Mouse (Mus musculus) stomach, embryonic 16.5 days (tissue): ENCODE measurements around the gene Spg11. TPM values are rescaled to one million over a fixed set of nuclear protein-coding genes. Genes with fewer than 3 reads are reported as not detected.
A peak's percentile ranks its signal among the peaks of the same experiment; 100 is the strongest.

ENCODE experiments used
- ATAC-seq: fragments of 200-750 bp; cut with Nextera tagmentation; 2 replicates; pipeline ENCODE4 v1.8.0; 2017; ENCODE audit warnings: moderate number of reproducible peaks, moderate TSS enrichment; ENCODE audit not compliant: insufficient read depth, low FRiP score
- H3K27ac ChIP-seq: fragments of 300-500 bp; sonication (generic); 2 replicates; pipeline ENCODE4 v1.5.1; 2014; ENCODE audit warnings: low read length
- H3K27me3 ChIP-seq: fragments of 300-500 bp; sonication (generic); 2 replicates; pipeline ENCODE4 v1.6.1; 2014; ENCODE audit warnings: low read length, control low read depth, mixed read lengths; ENCODE audit not compliant: control insufficient read depth, insufficient read depth
- H3K36me3 ChIP-seq: fragments of 300-500 bp; sonication (generic); 2 replicates; pipeline ENCODE4 v1.6.1; 2014; ENCODE audit warnings: low read length; ENCODE audit not compliant: control insufficient read depth, insufficient read depth
- H3K4me1 ChIP-seq: fragments of 300-500 bp; sonication (generic); 2 replicates; pipeline ENCODE4 v1.6.1; 2014; ENCODE audit warnings: low read length, control low read depth, mixed read lengths; ENCODE audit not compliant: control insufficient read depth, insufficient read depth
- H3K4me2 ChIP-seq: fragments of 300-500 bp; sonication (generic); 2 replicates; pipeline ENCODE4 v1.6.1; 2014; ENCODE audit warnings: low read depth, low read length, mixed read lengths
- H3K4me3 ChIP-seq: fragments of 300-500 bp; sonication (generic); replicated peaks from 2 replicates; pipeline ENCODE4 v1.5.1; 2014; ENCODE audit warnings: mild to moderate bottlenecking, low read length
- H3K9ac ChIP-seq: fragments of 300-500 bp; sonication (generic); 2 replicates; pipeline ENCODE4 v1.6.1; 2014; ENCODE audit warnings: low read length
- H3K9me3 ChIP-seq: fragments of 300-500 bp; sonication (generic); replicated peaks from 2 replicates; pipeline ENCODE4 v1.6.1; 2016; ENCODE audit warnings: low read length, control low read depth; ENCODE audit not compliant: control insufficient read depth
- WGBS: fragments of 180-500 bp; shearing (Covaris S2); extraction: QIAGEN DNeasy Blood & Tissue Kit; methylation state at CpG from one replicate; pipeline ENCODE4 v1.1.7; 2014; 5-methylcytosine and 5-hydroxymethylcytosine counted together
- polyA plus RNA-seq: library from polyadenylated mRNA; unstranded; fragments of >200 nt; fragmentation: Nextera tagmentation; extraction: Ambion mirVana; gene quantifications from 2 replicates; pipeline ENCODE4 v1.2.1, GENCODE M21; 2015

Gene Spg11
- polyA plus RNA-seq, 1 experiment from 2014 or later: 9.7 TPM

DNA sequence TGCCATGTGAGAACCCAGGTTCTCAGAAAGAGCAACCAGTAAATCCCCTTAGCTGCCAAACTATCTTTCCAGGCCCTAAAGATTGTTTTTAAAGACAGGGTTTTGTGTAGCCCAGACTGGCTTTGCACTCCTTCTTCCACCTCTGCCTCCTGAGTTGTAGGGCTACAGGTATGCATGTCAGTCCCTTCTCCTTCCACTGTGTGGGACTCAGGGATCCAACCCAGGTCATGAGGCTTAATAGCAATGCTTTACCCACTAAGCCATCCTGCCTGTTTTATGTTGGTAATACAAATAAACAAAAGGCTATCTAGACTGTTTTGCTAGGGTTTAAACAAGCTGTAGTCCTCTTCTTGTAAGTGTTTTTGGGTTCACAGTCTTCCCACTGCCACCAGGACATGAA is 39.4 kb upstream of the Spg11 start:
- H3K9ac ChIP-seq: no peak overlapping the region
- ATAC-seq: no peak
- H3K4me2 ChIP-seq: no peak overlapping the region
- H3K27ac ChIP-seq: no peak overlapping the region
- H3K4me3 ChIP-seq: no peak overlapping the region
- H3K27me3 ChIP-seq: no peaks in the 10 kb centered on the region
- no peaks in the 10 kb centered on the region for H3K9me3 ChIP-seq
- H3K36me3 ChIP-seq: no peaks in the 10 kb centered on the region
- H3K4me1 ChIP-seq: no peaks in the 10 kb centered on the region

DNA sequence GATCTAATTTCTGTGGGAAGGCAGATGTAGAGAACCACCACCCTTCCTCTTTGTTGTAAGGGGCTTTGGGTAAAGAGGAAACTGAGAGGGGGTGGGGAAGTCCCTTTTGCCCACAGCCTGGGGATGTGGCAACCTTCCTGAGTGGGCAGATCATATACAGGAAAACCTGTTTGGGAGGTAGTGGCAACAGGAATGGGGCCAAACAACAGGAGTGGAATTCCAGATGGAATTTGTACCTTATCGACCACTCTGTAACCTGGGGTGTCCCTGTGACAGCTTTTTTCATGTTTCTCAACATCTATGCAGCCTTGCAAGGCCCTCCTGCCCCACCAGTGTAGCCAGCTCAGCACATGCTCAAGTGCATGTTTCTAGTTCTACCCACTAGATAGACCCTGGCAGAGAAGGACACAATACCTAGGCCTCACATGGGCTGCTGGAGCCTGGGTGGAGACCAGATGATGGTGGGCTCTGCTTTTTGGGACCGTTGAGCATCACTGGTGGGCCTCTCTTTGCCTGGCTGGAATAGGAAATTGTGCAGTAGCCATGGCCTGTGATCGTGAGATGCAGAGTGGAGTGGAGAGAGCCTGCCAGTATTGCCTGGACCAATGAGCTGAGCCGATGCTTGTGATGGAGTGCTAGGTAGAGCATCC is 38.0 kb upstream of the Spg11 start:
- 86% methylated on average over 4 of the region's 4 CpGs for WGBS
- Histone ChIP-seq H3K4me3 (no peak overlapping the region), H3K4me2 (no peak overlapping the region), H3K27me3 (no peaks in the 10 kb centered on the region), H3K9me3 (no peaks in the 10 kb centered on the region), H3K9ac (no peak overlapping the region), H3K4me1 (no peaks in the 10 kb centered on the region), H3K27ac (no peak overlapping the region), H3K36me3 (no peaks in the 10 kb centered on the region)
- no peak for ATAC-seq

DNA sequence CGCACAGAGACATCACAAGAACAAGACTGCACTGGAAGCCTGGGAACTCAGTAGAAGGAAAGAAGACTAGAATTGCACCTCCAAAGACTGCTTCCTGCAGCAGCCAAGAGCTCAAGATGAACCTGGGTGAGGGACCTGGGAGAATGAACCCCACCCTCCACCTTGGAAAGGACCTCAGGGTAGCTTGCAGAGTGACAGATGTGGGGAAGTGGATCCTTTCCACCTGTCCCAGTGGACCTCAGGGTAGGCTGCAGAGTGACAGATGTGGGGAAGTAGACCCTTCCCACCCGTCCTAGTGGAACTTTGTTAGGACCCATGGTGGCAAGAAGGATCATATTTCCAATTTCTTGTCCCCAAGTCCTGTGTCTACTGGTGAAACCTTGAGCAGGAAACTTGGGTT is 37.1 kb upstream of the Spg11 start:
- Histone ChIP-seq H3K4me3 (no peak overlapping the region), H3K9me3 (no peaks in the 10 kb centered on the region), H3K4me2 (no peak overlapping the region), H3K27ac (no peak overlapping the region), H3K36me3 (no peaks in the 10 kb centered on the region), H3K4me1 (no peaks in the 10 kb centered on the region), H3K9ac (no peak overlapping the region), H3K27me3 (no peaks in the 10 kb centered on the region)
- no peak for ATAC-seq
- 81% methylated on average over 2 of the region's 2 CpGs for WGBS

DNA sequence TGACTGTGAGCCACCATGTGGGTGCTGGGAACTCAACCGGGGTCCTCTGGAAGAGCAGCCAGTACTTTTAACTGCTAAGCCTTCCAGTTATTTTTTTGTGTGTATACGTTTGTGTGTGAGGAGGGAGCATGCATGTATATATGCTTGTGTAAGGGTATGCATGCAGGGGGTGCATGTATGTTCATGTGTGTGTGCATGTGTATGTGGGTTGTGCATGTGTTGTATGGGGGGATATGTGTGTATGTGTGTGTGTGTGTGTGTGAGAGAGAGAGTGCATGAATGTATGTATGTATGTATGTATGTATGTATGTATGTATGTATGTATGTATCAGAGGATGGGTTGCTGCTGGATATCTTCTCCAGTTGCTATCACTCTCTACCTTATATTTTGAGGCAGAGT is 36.3 kb upstream of the Spg11 start:
- Histone ChIP-seq H3K9ac (no peak overlapping the region), H3K4me1 (0 out of 2 replicates have a peak, but pooled peaks cover under 1% of the 10 kb centered on the region), H3K4me2 (no peak overlapping the region), H3K9me3 (no peaks in the 10 kb centered on the region), H3K36me3 (no peaks in the 10 kb centered on the region), H3K27me3 (no peaks in the 10 kb centered on the region), H3K27ac (no peak overlapping the region), H3K4me3 (no peak overlapping the region)
- ATAC-seq: no peak
- WGBS: 92% methylated on average over 2 of the region's 2 CpGs

DNA sequence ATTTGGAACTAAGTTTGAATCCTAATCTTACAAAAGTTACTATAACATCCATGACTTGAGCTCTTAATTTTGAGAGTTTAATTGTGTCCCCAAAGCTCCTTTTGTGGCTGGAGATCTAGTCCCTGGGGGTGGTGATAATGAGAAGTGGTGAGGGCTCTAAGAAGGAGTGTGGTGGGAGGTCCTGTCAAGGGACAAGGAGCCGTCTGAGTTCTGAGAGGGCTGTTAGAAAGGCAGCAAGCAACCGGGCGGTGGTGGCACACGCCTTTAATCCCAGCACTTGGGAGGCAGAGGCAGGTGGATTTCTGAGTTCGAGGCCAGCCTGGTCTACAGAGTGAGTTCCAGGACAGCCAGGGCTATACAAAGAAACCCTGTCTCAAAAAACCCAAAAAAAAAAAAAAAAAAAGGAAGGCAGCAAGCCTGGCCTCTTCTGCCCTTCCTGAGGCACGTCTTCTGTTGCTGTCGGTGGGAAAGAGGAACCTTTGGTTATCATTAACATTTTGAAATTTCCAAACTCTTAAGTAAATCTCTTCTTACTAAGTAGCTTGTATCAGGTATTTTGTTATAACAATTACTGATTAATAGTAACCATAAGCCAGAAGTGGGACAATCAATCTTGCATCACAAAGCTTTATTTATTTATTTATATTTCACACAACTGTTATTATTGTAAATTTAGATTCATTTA is 35.6 kb upstream of the Spg11 start:
- no peak overlapping the region for H3K9ac ChIP-seq
- 82% methylated on average over 6 of the region's 7 CpGs for WGBS
- ATAC-seq: no peak
- H3K27ac ChIP-seq: no peak overlapping the region
- no peaks in the 10 kb centered on the region for H3K36me3 ChIP-seq
- H3K4me2 ChIP-seq: no peak overlapping the region
- no peak overlapping the region for H3K4me3 ChIP-seq
- 0 out of 2 replicates have a peak, but pooled peaks cover 6% of the 10 kb centered on the region for H3K4me1 ChIP-seq
- H3K9me3 ChIP-seq: no peaks in the 10 kb centered on the region
- no peaks in the 10 kb centered on the region for H3K27me3 ChIP-seq

DNA sequence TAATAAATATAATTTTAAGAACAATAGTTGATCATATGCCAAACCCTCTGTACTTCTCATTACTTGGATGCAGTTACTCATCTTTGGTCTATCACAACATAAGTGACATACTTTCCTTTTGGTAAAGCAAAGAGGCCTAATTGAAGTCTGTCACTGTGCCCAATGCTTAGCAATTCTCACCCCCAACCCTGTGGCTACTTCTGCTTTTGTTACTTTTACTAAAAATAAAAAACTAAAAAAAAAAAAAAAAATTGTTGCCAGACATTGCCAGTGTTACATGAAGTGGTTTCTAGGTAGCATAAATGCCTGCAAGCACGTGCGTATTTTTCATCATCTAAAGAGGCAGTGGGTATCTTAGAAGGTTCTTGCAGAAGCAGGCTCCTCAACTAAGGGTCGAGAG is 34.7 kb upstream of the Spg11 start:
- Histone ChIP-seq H3K36me3 (no peaks in the 10 kb centered on the region), H3K9me3 (no peaks in the 10 kb centered on the region), H3K4me3 (no peak overlapping the region), H3K4me1 (0 out of 2 replicates have a peak, but pooled peaks cover 6% of the 10 kb centered on the region), H3K27ac (no peak overlapping the region), H3K27me3 (no peaks in the 10 kb centered on the region), H3K9ac (no peak overlapping the region), H3K4me2 (no peak overlapping the region)
- WGBS: 77% methylated on average over 3 of the region's 3 CpGs
- ATAC-seq: no peak

DNA sequence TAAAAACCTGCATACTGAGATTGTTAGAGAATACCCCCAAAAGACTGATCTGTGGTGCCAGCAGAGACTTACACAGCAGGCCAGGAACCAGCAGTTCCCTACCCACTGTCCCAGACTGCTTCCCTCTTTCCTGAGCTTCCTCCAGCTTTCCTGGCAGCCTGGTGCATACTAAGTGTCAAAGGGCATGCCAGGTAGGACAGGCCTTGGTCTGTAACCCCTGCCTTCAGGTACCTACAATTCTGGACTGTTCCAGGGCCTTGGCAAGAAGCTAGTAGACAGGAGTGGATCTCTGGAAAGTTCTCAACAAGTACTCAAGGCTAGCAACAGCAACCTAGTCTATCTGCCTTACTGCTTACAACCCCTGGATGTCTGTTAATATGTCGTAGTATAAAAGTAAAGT is 33.0 kb upstream of the Spg11 start:
- H3K27ac ChIP-seq: no peak overlapping the region
- no peaks in the 10 kb centered on the region for H3K9me3 ChIP-seq
- H3K4me3 ChIP-seq: no peak overlapping the region
- H3K4me1 ChIP-seq: 0 out of 2 replicates have a peak, but pooled peaks cover 6% of the 10 kb centered on the region
- WGBS: 84% methylated on average over 1 of the region's 1 CpGs
- H3K36me3 ChIP-seq: no peaks in the 10 kb centered on the region
- H3K4me2 ChIP-seq: no peak overlapping the region
- no peak for ATAC-seq
- H3K9ac ChIP-seq: no peak overlapping the region
- H3K27me3 ChIP-seq: no peaks in the 10 kb centered on the region

DNA sequence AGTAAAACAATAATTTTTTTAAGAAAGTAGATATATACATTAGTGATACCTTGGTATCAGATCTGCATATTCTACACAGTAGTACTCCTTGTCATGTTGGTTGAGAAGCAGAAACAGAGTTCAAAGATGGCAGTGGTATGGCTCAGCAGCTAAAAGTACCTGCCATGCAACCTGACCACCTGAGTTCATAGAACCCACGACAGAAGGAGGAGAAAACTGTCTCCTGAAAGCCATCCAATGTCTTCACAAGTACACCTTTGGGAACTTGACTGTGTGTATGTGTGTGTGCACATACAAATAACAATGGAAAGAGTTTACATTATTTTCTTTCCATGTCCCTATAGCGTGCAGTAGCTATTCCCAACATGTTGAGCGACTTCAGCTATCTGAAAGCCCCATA is 31.5 kb upstream of the Spg11 start:
- Histone ChIP-seq H3K36me3 (no peaks in the 10 kb centered on the region), H3K27me3 (no peaks in the 10 kb centered on the region), H3K4me2 (no peak overlapping the region), H3K4me3 (no peak overlapping the region), H3K9me3 (no peaks in the 10 kb centered on the region), H3K27ac (no peak overlapping the region), H3K9ac (no peak overlapping the region), H3K4me1 (0 out of 2 replicates have a peak, but pooled peaks cover 6% of the 10 kb centered on the region)
- WGBS: 82% methylated on average over 3 of the region's 3 CpGs
- no peak for ATAC-seq

DNA sequence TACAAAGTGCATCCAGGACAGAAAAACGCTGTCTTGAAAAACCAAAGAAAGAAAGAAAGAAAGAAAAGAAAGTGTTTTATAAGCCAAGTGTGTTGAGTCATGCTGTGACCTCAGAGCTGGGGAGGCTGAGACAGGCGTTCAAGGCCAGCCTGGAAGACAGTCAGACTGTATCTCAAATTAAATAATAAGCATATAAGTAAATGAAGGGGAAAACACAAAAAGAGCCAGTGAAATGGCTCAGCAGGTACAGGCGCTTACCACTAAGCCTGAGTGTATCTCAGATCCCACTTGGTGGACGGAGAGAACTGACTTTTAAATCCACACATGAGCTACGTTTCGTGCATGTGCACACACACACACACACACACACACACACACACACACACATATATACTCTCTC is 31.1 kb upstream of the Spg11 start:
- 0 out of 2 replicates have a peak, but pooled peaks cover 6% of the 10 kb centered on the region for H3K4me1 ChIP-seq
- ATAC-seq: no peak
- peak overlapping the region; percentile 67 for H3K4me2 ChIP-seq
- no peak overlapping the region for H3K9ac ChIP-seq
- no peaks in the 10 kb centered on the region for H3K36me3 ChIP-seq
- H3K4me3 ChIP-seq: peak overlapping the region; percentile 85; the same call in 1 of the 2 replicates
- 89% methylated on average over 6 of the region's 6 CpGs for WGBS
- H3K27ac ChIP-seq: no peak overlapping the region
- no peaks in the 10 kb centered on the region for H3K9me3 ChIP-seq
- no peaks in the 10 kb centered on the region for H3K27me3 ChIP-seq
